9 mouse cellular contexts compared by ENCODE assay signal in genomic region chr2:6721460-6722401, GRCm38 (mm10).
A peak's percentile ranks its signal among the peaks of the same experiment; 100 is the strongest.
DNase-seq lines count a peak whose midpoint lies in the region; ATAC-seq and TF ChIP-seq lines count a peak whose summit lies in the region.
"Had no signal": no experiment of that assay in that cellular context is flagged by ENCODE, and none has a peak within 500 bp of the region (broad histone marks: within the 10 kb centered on the region; RNA-seq: fewer than 3 reads in every experiment).

No protein-coding gene starts in this region.

- intact Hi-C loops in heart, postnatal 25 days (cut with DNase I): no loop called here

- no peaks in the 10 kb centered on the region; the same call in 1 of the 2 replicates for H3K36me3 ChIP-seq in forebrain, embryonic 16.5 days (ENCODE audit: control insufficient read depth, insufficient read depth)
- no peaks in the 10 kb centered on the region for H3K36me3 ChIP-seq in limb, embryonic 15.5 days
- no peaks in the 10 kb centered on the region for H3K36me3 ChIP-seq in thymus, adult 2 months (ENCODE audit: control insufficient read depth, insufficient read depth, low read length)
- H3K36me3 ChIP-seq: G1E had no signal

- peak overlapping the region; percentile 67 for H3K4me2 ChIP-seq in forebrain, embryonic 16.5 days (ENCODE audit: low read length)
- peak overlapping the region; percentile 80 for H3K4me2 ChIP-seq in limb, embryonic 15.5 days

- peaks cover 44% of the 10 kb centered on the region for H3K4me1 ChIP-seq in forebrain, embryonic 16.5 days (replicated peaks; ENCODE audit: control insufficient read depth, insufficient read depth, low read length)
- peaks cover 20% of the 10 kb centered on the region for H3K4me1 ChIP-seq in limb, embryonic 15.5 days
- peaks cover 9% of the 10 kb centered on the region for H3K4me1 ChIP-seq in thymus, adult 2 months (replicated peaks; ENCODE audit: control insufficient read depth, insufficient read depth, low read length)

- under 1% methylated on average over 17 of the region's 17 CpGs for whole genome bisulfite sequencing in forebrain, embryonic 16.5 days
- 3% methylated on average over 17 of the region's 17 CpGs for WGBS in limb, embryonic 15.5 days
- WGBS in thymus, adult 2 months: 1% methylated on average over 17 of the region's 17 CpGs

- peak; percentile 95 for DNase-seq in heart, adult 11 months
- DNase-seq in heart, postnatal 25 days (ENCODE audit: low spot score): no peak
- DNase-seq in cerebellum, adult 18-20 months: peak; percentile 37 to 47
- DNase-seq in hindlimb bud, embryonic 11.5 days (ENCODE audit: extremely low spot score, low read depth, low spot score): peak; percentile 30
- peak; percentile 40 to 56 for DNase-seq in monocyte, adult 2 months (ENCODE audit: low read depth in 1 of 2, low spot score in 2 of 2)
- peak; percentile 68 for DNase-seq in thymus, adult 2 months

- peak overlapping the region; percentile 57 for H3K9ac ChIP-seq in forebrain, embryonic 16.5 days (replicated peaks; ENCODE audit: low read depth, low read length)
- H3K9ac ChIP-seq in limb, embryonic 15.5 days: peak overlapping the region; percentile 33; the same call in 1 of the 2 replicates

- TF ChIP-seq CTCF in thymus, adult 2 months (IDR thresholded peaks at IDR 0.05; ENCODE audit: borderline replicate concordance, control insufficient read depth, extremely low read depth, insufficient read depth, low read length, poor library complexity): no peak

- ATAC-seq in forebrain, embryonic 16.5 days: peak; percentile 87
- peak; percentile 73 for ATAC-seq in limb, embryonic 15.5 days (ENCODE audit: insufficient number of reproducible peaks, low FRiP score, low TSS enrichment, low read depth)

- H3K4me3 ChIP-seq in forebrain, embryonic 16.5 days (replicated peaks; ENCODE audit: low read length): peak overlapping the region; percentile 37
- peak overlapping the region; percentile 42 for H3K4me3 ChIP-seq in limb, embryonic 15.5 days
- peak overlapping the region; percentile 82 for H3K4me3 ChIP-seq in thymus, adult 2 months (ENCODE audit: control insufficient read depth, insufficient read depth, low read length)

- H3K27ac ChIP-seq in forebrain, embryonic 16.5 days (ENCODE audit: low read length): peak overlapping the region; percentile 85
- H3K27ac ChIP-seq in limb, embryonic 15.5 days: peak overlapping the region; percentile 86
- H3K27ac ChIP-seq in thymus, adult 2 months (ENCODE audit: control insufficient read depth, insufficient read depth, low read length): peak overlapping the region; percentile 86

- H3K9me3 ChIP-seq in forebrain, embryonic 16.5 days (ENCODE audit: control insufficient read depth, low read length): no peaks in the 10 kb centered on the region
- H3K9me3 ChIP-seq in limb, embryonic 15.5 days: no peaks in the 10 kb centered on the region
- H3K9me3 ChIP-seq: G1E had no signal

- peak; percentile 32; the same call in 1 of the 2 replicates for TF ChIP-seq POLR2A in thymus, adult 2 months (IDR thresholded peaks at IDR 0.05; ENCODE audit: control insufficient read depth, extremely low read depth, insufficient read depth, low read length, poor library complexity)

- no peaks in the 10 kb centered on the region for H3K27me3 ChIP-seq in forebrain, embryonic 16.5 days (replicated peaks; ENCODE audit: control insufficient read depth, insufficient read depth, low read length)
- no peaks in the 10 kb centered on the region for H3K27me3 ChIP-seq in limb, embryonic 15.5 days
- no peaks in the 10 kb centered on the region for H3K27me3 ChIP-seq in thymus, adult 2 months (ENCODE audit: control insufficient read depth, insufficient read depth, low read length)
